Mouse (Mus musculus) hindbrain, embryonic 10.5 days (tissue): Measurements from ENCODE around the gene Zmynd15. TPM values are rescaled to one million over a fixed set of nuclear protein-coding genes. Genes with fewer than 3 reads are reported as not detected.
A peak's percentile ranks its signal among the peaks of the same experiment; 100 is the strongest.
"Not testable (repeated sequence)": the region's sequence is repeated elsewhere in the genome, so short reads cannot be mapped to it uniquely, and the experiment has no call there.

ENCODE experiments used
- DNase-seq: peaks from one replicate; pipeline ENCODE4 v3.0.0-alpha.2; 2017; ENCODE audit warnings: low spot score
- H3K27ac ChIP-seq: fragments of 300-500 bp; sonication (generic); 2 replicates; pipeline ENCODE4 v1.5.1; 2016; ENCODE audit warnings: mild to moderate bottlenecking, moderate library complexity
- H3K27me3 ChIP-seq: fragments of 300-500 bp; sonication (generic); 2 replicates; pipeline ENCODE4 v1.6.1; 2016; ENCODE audit warnings: mild to moderate bottlenecking; ENCODE audit not compliant: poor library complexity, insufficient read depth, severe bottlenecking
- H3K36me3 ChIP-seq: fragments of 300-500 bp; sonication (generic); 2 replicates; pipeline ENCODE4 v1.6.1; 2016; ENCODE audit warnings: mild to moderate bottlenecking, moderate library complexity
- H3K4me1 ChIP-seq: fragments of 300-500 bp; sonication (generic); replicated peaks from 2 replicates; pipeline ENCODE4 v1.6.1; 2016; ENCODE audit warnings: mild to moderate bottlenecking
- H3K4me3 ChIP-seq: fragments of 300-500 bp; sonication (generic); 2 replicates; pipeline ENCODE4 v1.5.1; 2016; ENCODE audit warnings: mild to moderate bottlenecking, moderate library complexity
- H3K9me3 ChIP-seq: fragments of 300-500 bp; sonication (generic); 2 replicates; pipeline ENCODE4 v1.6.1; 2016; ENCODE audit warnings: mild to moderate bottlenecking, moderate library complexity
- WGBS: fragments of 180-500 bp; shearing (Covaris S2); methylation state at CpG from one replicate; pipeline ENCODE4 v1.1.7; 2016; 5-methylcytosine and 5-hydroxymethylcytosine counted together
- polyA plus RNA-seq: library from polyadenylated mRNA; unstranded; fragments of >200 nt; fragmentation: Nextera tagmentation; extraction: Ambion mirVana; gene quantifications from 2 replicates; pipeline ENCODE4 v1.2.1, GENCODE M21; 2016

Gene Zmynd15
- polyA plus RNA-seq, 1 experiment from 2014 or later: 0.25 TPM

- peak within 1 kb of the TSS; percentile 54 for H3K4me3 ChIP-seq
- H3K9me3 ChIP-seq: peaks cover 6% of the 10 kb centered on the region; the same call in 1 of the 2 replicates
- peaks cover 10% of the 10 kb centered on the region for H3K36me3 ChIP-seq
- WGBS: 5% methylated on average over 30 of the region's 30 CpGs
- H3K27ac ChIP-seq: peak within 1 kb of the TSS; percentile 30
- peak; percentile 17 for DNase-seq
- peaks cover 66% of the 10 kb centered on the region for H3K27me3 ChIP-seq
- H3K4me1 ChIP-seq: peaks cover 13% of the 10 kb centered on the region
Observed at GRCm38 (mm10) chr11:70459601-70460101, 418 bp downstream of the Zmynd15 start, which contains the start of gene Cxcl16. Cxcl16 (minus strand) TSS chr11:70459984.

DNA sequence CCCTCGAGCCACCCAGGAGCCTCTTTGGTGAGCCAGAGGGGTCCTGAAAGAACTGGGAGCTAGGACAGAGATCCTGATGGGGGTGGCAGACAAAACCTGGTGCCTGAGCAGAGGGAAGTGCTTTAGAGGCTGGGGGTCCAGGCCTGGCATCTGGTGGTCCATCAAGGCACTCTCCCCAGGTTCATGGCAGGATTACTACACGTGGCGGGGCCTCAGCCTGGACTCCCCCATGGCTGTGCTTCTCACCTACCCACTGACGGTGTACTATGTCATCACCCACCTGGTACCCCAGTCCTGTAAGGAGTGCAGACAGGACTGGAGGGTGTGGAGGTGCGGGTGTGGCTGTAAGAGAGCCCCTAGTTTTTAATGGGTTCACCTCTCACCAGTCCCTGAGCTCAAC, 4.7 kb downstream of the Zmynd15 start:
- Histone ChIP-seq H3K9me3 (peaks cover 6% of the 10 kb centered on the region; the same call in 1 of the 2 replicates), H3K27me3 (peaks cover 84% of the 10 kb centered on the region), H3K27ac (no peak overlapping the region), H3K36me3 (no peaks in the 10 kb centered on the region), H3K4me1 (peaks cover 19% of the 10 kb centered on the region), H3K4me3 (no peak overlapping the region)
- WGBS: 75% methylated on average over 5 of the region's 5 CpGs
- DNase-seq: no peak

DNA sequence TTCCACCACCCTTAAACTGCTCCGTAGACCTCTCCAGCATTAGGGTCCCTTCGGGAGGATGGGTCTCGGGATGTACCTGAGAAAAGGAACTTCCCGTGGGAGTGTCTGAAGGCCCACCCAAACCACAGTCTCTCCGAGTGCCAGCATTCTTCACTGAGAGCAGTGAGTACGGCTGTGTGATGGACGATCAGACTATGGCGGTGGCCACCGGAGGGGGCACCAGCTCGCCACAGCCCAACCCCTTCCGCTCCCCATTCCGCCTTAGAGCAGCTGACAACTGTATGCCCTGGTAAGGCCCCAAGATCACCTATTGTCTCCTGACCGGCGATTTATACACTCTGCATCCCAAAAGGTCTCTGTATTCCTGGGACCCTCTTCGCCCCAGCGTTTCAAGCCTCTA, 6.0 kb downstream of the Zmynd15 start:
- H3K4me3 ChIP-seq: peak overlapping the region; percentile 36
- WGBS: 21% methylated on average over 16 of the region's 16 CpGs
- H3K9me3 ChIP-seq: peaks cover 6% of the 10 kb centered on the region; the same call in 1 of the 2 replicates
- H3K27me3 ChIP-seq: peaks cover 72% of the 10 kb centered on the region
- DNase-seq: peak; percentile 22
- H3K36me3 ChIP-seq: no peaks in the 10 kb centered on the region
- peak overlapping the region; percentile 50; the same call in 1 of the 2 replicates for H3K27ac ChIP-seq
- peaks cover 10% of the 10 kb centered on the region for H3K4me1 ChIP-seq

GRCm38 (mm10) chr11:70465824-70466223, 6.6 kb downstream of the Zmynd15 start:
- peak overlapping the region; percentile 50; the same call in 1 of the 2 replicates for H3K27ac ChIP-seq
- 18% methylated on average over 23 of the region's 23 CpGs for WGBS
- DNase-seq: peak; percentile 13
- peaks cover 2% of the 10 kb centered on the region; the same call in 1 of the 2 replicates for H3K9me3 ChIP-seq
- H3K27me3 ChIP-seq: peaks cover 65% of the 10 kb centered on the region
- H3K4me1 ChIP-seq: peaks cover 10% of the 10 kb centered on the region
- no peaks in the 10 kb centered on the region for H3K36me3 ChIP-seq
- H3K4me3 ChIP-seq: peak overlapping the region; percentile 36

GRCm38 (mm10) chr11:70467902-70468619, 8.8 kb downstream of the Zmynd15 start:
- H3K4me1 ChIP-seq: peaks cover 10% of the 10 kb centered on the region
- no peak for DNase-seq
- H3K36me3 ChIP-seq: no peaks in the 10 kb centered on the region
- no peak overlapping the region for H3K27ac ChIP-seq
- no peaks in the 10 kb centered on the region for H3K9me3 ChIP-seq
- H3K27me3 ChIP-seq: peaks cover 44% of the 10 kb centered on the region
- no peak overlapping the region for H3K4me3 ChIP-seq
- 88% methylated on average over 5 of the region's 5 CpGs for WGBS

GRCm38 (mm10) chr11:70469764-70470163, 10.5 kb downstream of the Zmynd15 start:
- no peaks in the 10 kb centered on the region for H3K9me3 ChIP-seq
- H3K4me1 ChIP-seq: peaks cover 10% of the 10 kb centered on the region
- H3K27ac ChIP-seq: no peak overlapping the region
- DNase-seq: no peak
- no peaks in the 10 kb centered on the region for H3K36me3 ChIP-seq
- H3K27me3 ChIP-seq: peaks cover 28% of the 10 kb centered on the region
- H3K4me3 ChIP-seq: no peak overlapping the region
- 88% methylated on average over 3 of the region's 3 CpGs for WGBS

DNA sequence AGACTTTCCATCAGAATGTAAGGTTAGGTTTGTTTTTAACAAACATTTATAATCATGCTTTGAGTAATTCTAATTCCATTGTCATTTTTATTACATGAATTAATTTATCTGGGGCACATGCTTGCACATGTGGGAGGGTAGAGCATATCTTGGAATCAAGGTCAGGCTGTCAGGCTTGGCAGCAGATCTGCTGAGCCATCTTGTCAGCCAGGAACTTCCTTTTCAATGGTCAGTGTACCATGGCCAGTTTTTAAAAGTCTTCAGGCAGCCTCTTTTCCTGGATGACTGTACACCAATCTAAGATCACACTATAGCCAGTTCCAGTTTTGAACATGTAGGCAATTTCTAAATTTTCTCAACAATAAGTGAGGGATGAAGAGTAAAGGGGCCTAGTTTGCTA, 13.5 kb downstream of the Zmynd15 start:
- Histone ChIP-seq H3K4me1 (no peaks in the 10 kb centered on the region), H3K4me3 (no peak overlapping the region), H3K27me3 (no peaks in the 10 kb centered on the region), H3K9me3 (no peaks in the 10 kb centered on the region), H3K36me3 (no peaks in the 10 kb centered on the region), H3K27ac (no peak overlapping the region)
- no peak for DNase-seq

DNA sequence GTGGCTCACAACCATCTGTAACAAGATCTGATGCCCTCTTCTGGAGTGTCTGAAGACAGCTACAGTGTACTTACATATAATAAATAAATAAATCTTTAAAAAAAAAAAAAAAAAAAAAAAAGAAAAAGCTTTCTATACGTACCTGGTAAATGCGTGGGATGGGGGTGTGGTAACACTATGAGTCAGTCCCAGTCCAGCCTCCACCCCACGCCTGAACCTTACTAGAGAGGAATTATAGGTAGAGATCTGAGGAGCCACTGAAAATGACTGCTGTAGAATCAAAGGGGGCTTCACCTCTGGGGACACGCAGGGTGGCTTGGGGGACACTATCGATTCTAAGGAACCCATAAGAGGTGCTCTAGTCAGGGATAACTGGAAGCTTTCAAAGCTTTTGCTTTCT, 14.1 kb downstream of the Zmynd15 start:
- not testable (repeated sequence) for H3K4me1 ChIP-seq, H3K4me3 ChIP-seq, H3K36me3 ChIP-seq, DNase-seq, H3K9me3 ChIP-seq, H3K27me3 ChIP-seq, H3K27ac ChIP-seq
- WGBS: 88% methylated on average over 5 of the region's 5 CpGs

- DNase-seq: no peak
- H3K36me3 ChIP-seq: no peaks in the 10 kb centered on the region
- H3K27me3 ChIP-seq: no peaks in the 10 kb centered on the region
- 85% methylated on average over 12 of the region's 12 CpGs for WGBS
- no peaks in the 10 kb centered on the region for H3K9me3 ChIP-seq
- no peak overlapping the region for H3K4me3 ChIP-seq
- no peak overlapping the region for H3K27ac ChIP-seq
- H3K4me1 ChIP-seq: no peaks in the 10 kb centered on the region
Observed at GRCm38 (mm10) chr11:70474872-70475534, 15.8 kb downstream of the Zmynd15 start.

DNA sequence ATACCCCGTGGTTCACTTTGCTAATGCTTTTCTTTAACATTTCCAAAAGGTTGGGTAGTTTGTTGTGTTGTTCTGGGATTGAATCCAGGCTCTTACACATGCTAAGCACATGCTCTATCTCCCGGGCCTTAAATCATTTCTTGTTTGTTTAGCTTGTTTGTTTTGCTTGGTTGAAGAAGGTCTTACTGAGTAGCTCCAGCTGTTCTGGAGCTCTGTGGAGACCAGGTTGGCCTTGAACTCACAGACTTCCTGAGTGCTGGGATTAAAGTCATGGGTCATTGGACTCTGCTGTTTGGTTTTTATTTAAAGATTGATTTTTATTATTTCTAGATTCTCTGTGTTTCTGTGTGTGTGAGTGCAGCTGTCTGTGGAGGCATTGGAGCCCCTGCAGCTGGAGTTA, 26.3 kb downstream of the Zmynd15 start:
- 62% methylated on average over 2 of the region's 2 CpGs for WGBS
- no peaks in the 10 kb centered on the region for H3K36me3 ChIP-seq
- H3K27ac ChIP-seq: no peak overlapping the region
- H3K4me3 ChIP-seq: no peak overlapping the region
- H3K9me3 ChIP-seq: no peaks in the 10 kb centered on the region
- peaks cover 5% of the 10 kb centered on the region; the same call in 1 of the 2 replicates for H3K4me1 ChIP-seq
- DNase-seq: no peak
- H3K27me3 ChIP-seq: no peaks in the 10 kb centered on the region

DNA sequence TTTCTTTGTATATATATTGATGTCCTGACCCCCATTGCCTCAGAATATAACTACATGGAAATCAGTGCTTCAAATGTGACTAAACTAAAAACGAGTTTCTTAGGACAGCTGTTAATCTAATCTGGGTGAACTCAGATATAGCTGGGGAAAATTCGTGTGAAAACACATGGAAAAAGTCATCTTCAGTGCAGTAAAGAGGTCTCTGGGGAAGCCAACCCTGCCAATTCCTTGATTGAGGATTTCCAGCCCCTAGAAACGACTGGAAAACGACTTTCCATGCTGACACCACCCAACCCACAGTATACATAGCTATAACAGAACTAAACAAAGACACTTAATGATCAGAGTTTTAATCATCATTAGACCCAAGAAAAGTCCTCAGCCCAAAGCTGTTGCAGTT, 28.6 kb downstream of the Zmynd15 start:
- H3K27me3 ChIP-seq: no peaks in the 10 kb centered on the region
- peaks cover 2% of the 10 kb centered on the region; the same call in 1 of the 2 replicates for H3K4me1 ChIP-seq
- WGBS: 63% methylated on average over 4 of the region's 4 CpGs
- H3K27ac ChIP-seq: no peak overlapping the region
- H3K9me3 ChIP-seq: no peaks in the 10 kb centered on the region
- H3K4me3 ChIP-seq: no peak overlapping the region
- H3K36me3 ChIP-seq: no peaks in the 10 kb centered on the region
- DNase-seq: no peak

GRCm38 (mm10) chr11:70489138-70489537, 29.9 kb downstream of the Zmynd15 start:
- Histone ChIP-seq H3K36me3 (no peaks in the 10 kb centered on the region), H3K27ac (no peak overlapping the region), H3K27me3 (no peaks in the 10 kb centered on the region), H3K4me1 (no peaks in the 10 kb centered on the region), H3K9me3 (no peaks in the 10 kb centered on the region), H3K4me3 (no peak overlapping the region)
- DNase-seq: no peak
- 91% methylated on average over 3 of the region's 3 CpGs for WGBS

GRCm38 (mm10) chr11:70489684-70490083, 30.5 kb downstream of the Zmynd15 start:
- H3K9me3 ChIP-seq: no peaks in the 10 kb centered on the region
- H3K4me1 ChIP-seq: no peaks in the 10 kb centered on the region
- no peaks in the 10 kb centered on the region for H3K27me3 ChIP-seq
- H3K4me3 ChIP-seq: no peak overlapping the region
- DNase-seq: no peak
- H3K27ac ChIP-seq: no peak overlapping the region
- WGBS: 88% methylated on average over 6 of the region's 6 CpGs
- no peaks in the 10 kb centered on the region for H3K36me3 ChIP-seq
